Mouse (Mus musculus) heart, embryonic 13.5 days (tissue): ENCODE measurements around the gene Ccdc85c. TPM values are rescaled to one million over a fixed set of nuclear protein-coding genes. Genes with fewer than 3 reads are reported as not detected.

Experiments
- ATAC-seq: fragments of 200-750 bp; cut with Nextera tagmentation; 2 replicates; pipeline ENCODE4 v1.8.0; 2017; ENCODE audit warnings: moderate TSS enrichment; ENCODE audit not compliant: insufficient number of reproducible peaks, low FRiP score, low TSS enrichment; ENCODE audit errors: extremely low read depth
- H3K27ac ChIP-seq: fragments of 300-500 bp; sonication (generic); replicated peaks from 2 replicates; pipeline ENCODE4 v1.5.1; 2015; ENCODE audit warnings: moderate library complexity, mild to moderate bottlenecking, inconsistent platforms
- H3K27me3 ChIP-seq: fragments of 300-500 bp; sonication (generic); replicated peaks from 2 replicates; pipeline ENCODE4 v1.6.1; 2015; ENCODE audit warnings: mild to moderate bottlenecking, inconsistent platforms
- H3K36me3 ChIP-seq: fragments of 300-500 bp; sonication (generic); 2 replicates; pipeline ENCODE4 v1.6.1; 2015; ENCODE audit warnings: mild to moderate bottlenecking, inconsistent platforms
- H3K4me1 ChIP-seq: fragments of 300-500 bp; sonication (generic); 2 replicates; pipeline ENCODE4 v1.6.1; 2015; ENCODE audit warnings: inconsistent platforms
- H3K4me2 ChIP-seq: fragments of 300-500 bp; sonication (generic); 2 replicates; pipeline ENCODE4 v1.6.1; 2015; ENCODE audit warnings: inconsistent platforms, mild to moderate bottlenecking, moderate library complexity
- H3K4me3 ChIP-seq: fragments of 300-500 bp; sonication (generic); 2 replicates; pipeline ENCODE4 v1.5.1; 2015; ENCODE audit warnings: moderate library complexity, mild to moderate bottlenecking, inconsistent platforms
- H3K9ac ChIP-seq: fragments of 300-500 bp; sonication (generic); 2 replicates; pipeline ENCODE4 v1.6.1; 2015; ENCODE audit warnings: inconsistent platforms, mild to moderate bottlenecking, moderate library complexity
- H3K9me3 ChIP-seq: fragments of 300-500 bp; sonication (generic); 2 replicates; pipeline ENCODE4 v1.6.1; 2016; ENCODE audit warnings: inconsistent platforms
- WGBS: fragments of 180-500 bp; shearing (Covaris S2); methylation state at CpG from one replicate; pipeline ENCODE4 v1.1.7; 2015; ENCODE audit warnings: mixed read lengths; 5-methylcytosine and 5-hydroxymethylcytosine counted together
- polyA plus RNA-seq: library from polyadenylated mRNA; unstranded; fragments of >200 nt; fragmentation: Nextera tagmentation; extraction: Ambion mirVana; gene quantifications from 2 replicates; pipeline ENCODE4 v1.2.1, GENCODE M21; 2015

Ccdc85c gene
- polyA plus RNA-seq, 1 experiment from 2014 or later: 4.9 TPM

- Histone ChIP-seq H3K9ac (no peak overlapping the region), H3K4me3 (no peak overlapping the region), H3K4me2 (no peak overlapping the region), H3K27ac (no peak overlapping the region), H3K9me3 (no peaks in the 10 kb centered on the region), H3K27me3 (peaks cover 54% of the 10 kb centered on the region), H3K36me3 (no peaks in the 10 kb centered on the region), H3K4me1 (peaks cover 24% of the 10 kb centered on the region)
- no peak for ATAC-seq
- WGBS: 78% methylated on average over 4 of the region's 4 CpGs
Observed at GRCm38 (mm10) chr12:108310041-108310440, 34.8 kb upstream of the Ccdc85c start.

- ATAC-seq: no peak
Observed at GRCm38 (mm10) chr12:108309116-108309794, 34.0 kb upstream of the Ccdc85c start.

DNA sequence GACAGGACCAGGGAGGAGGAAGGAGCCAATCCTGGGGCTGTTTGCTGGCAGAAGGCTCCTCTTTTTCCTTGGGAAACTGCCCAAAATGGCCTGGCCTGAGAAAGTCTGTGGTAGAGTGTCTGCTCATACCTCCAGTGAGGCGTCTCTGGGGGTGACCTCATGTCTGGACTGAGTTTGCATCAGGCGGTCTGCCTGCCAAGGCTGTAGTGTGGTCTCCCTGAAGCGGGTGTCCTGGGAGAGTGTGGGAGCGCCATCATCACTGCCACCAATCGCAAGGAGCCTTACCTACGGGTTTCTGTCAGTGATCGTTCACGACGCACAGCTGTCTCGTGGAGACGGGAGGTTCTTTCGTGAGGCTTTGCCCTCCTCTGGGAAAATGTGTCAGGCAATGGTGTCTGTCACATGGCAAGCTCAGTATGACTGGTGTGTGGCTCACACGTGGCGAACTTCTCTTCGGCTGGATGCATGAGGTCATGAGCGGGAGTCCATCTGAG is 33.2 kb upstream of the Ccdc85c start:
- H3K4me3 ChIP-seq: no peak overlapping the region
- peaks cover 24% of the 10 kb centered on the region for H3K4me1 ChIP-seq
- no peaks in the 10 kb centered on the region for H3K36me3 ChIP-seq
- ATAC-seq: no peak
- H3K9ac ChIP-seq: no peak overlapping the region
- peak overlapping the region; percentile 12; the same call in 1 of the 2 replicates for H3K27ac ChIP-seq
- peaks cover 59% of the 10 kb centered on the region for H3K27me3 ChIP-seq
- 82% methylated on average over 16 of the region's 16 CpGs for WGBS
- no peak overlapping the region for H3K4me2 ChIP-seq
- H3K9me3 ChIP-seq: no peaks in the 10 kb centered on the region

More at GRCm38 (mm10) chr12:108309116-108309794, 34.0 kb upstream of the Ccdc85c start:
- peaks cover 56% of the 10 kb centered on the region for H3K27me3 ChIP-seq
- H3K9me3 ChIP-seq: no peaks in the 10 kb centered on the region
- no peak overlapping the region for H3K9ac ChIP-seq
- H3K4me2 ChIP-seq: no peak overlapping the region
- H3K27ac ChIP-seq: no peak overlapping the region
- H3K4me1 ChIP-seq: peaks cover 24% of the 10 kb centered on the region
- no peaks in the 10 kb centered on the region for H3K36me3 ChIP-seq
- 45% methylated on average over 7 of the region's 8 CpGs for WGBS
- no peak overlapping the region for H3K4me3 ChIP-seq

GRCm38 (mm10) chr12:108307553-108307952 is 32.3 kb upstream of the Ccdc85c start:
- Histone ChIP-seq H3K36me3 (no peaks in the 10 kb centered on the region), H3K9ac (peak overlapping the region; percentile 44; the same call in 1 of the 2 replicates), H3K9me3 (no peaks in the 10 kb centered on the region), H3K4me1 (peaks cover 24% of the 10 kb centered on the region), H3K4me3 (peak overlapping the region; percentile 66; the same call in 1 of the 2 replicates), H3K27me3 (peaks cover 59% of the 10 kb centered on the region), H3K27ac (no peak overlapping the region), H3K4me2 (peak overlapping the region; percentile 91)
- 20% methylated on average over 14 of the region's 14 CpGs for WGBS
- ATAC-seq: no peak

GRCm38 (mm10) chr12:108305812-108306794 is 30.9 kb upstream of the Ccdc85c start, which contains the start of gene Hhipl1:
Hhipl1 (plus strand) TSS chr12:108306270.
- no peak within 1 kb of the TSS; the same call in 1 of the 2 replicates for H3K27ac ChIP-seq
- peak within 1 kb of the TSS; percentile 66 for H3K4me3 ChIP-seq
- peak within 1 kb of the TSS; percentile 87 for H3K9ac ChIP-seq
- ATAC-seq: peak; percentile 38; the same call in 1 of the 2 replicates
- H3K4me2 ChIP-seq: peak within 1 kb of the TSS; percentile 91
- 3% methylated on average over 67 of the region's 67 CpGs for WGBS
- peaks cover 24% of the 10 kb centered on the region for H3K4me1 ChIP-seq
- H3K27me3 ChIP-seq: peaks cover 59% of the 10 kb centered on the region
- no peaks in the 10 kb centered on the region for H3K36me3 ChIP-seq
- H3K9me3 ChIP-seq: no peaks in the 10 kb centered on the region

GRCm38 (mm10) chr12:108305172-108305571 is 29.9 kb upstream of the Ccdc85c start:
- H3K4me1 ChIP-seq: peaks cover 19% of the 10 kb centered on the region
- no peak overlapping the region for H3K9ac ChIP-seq
- peaks cover 59% of the 10 kb centered on the region for H3K27me3 ChIP-seq
- no peak for ATAC-seq
- no peaks in the 10 kb centered on the region for H3K36me3 ChIP-seq
- no peaks in the 10 kb centered on the region for H3K9me3 ChIP-seq
- 57% methylated on average over 8 of the region's 8 CpGs for WGBS
- no peak overlapping the region for H3K27ac ChIP-seq
- no peak overlapping the region for H3K4me2 ChIP-seq
- no peak overlapping the region for H3K4me3 ChIP-seq

DNA sequence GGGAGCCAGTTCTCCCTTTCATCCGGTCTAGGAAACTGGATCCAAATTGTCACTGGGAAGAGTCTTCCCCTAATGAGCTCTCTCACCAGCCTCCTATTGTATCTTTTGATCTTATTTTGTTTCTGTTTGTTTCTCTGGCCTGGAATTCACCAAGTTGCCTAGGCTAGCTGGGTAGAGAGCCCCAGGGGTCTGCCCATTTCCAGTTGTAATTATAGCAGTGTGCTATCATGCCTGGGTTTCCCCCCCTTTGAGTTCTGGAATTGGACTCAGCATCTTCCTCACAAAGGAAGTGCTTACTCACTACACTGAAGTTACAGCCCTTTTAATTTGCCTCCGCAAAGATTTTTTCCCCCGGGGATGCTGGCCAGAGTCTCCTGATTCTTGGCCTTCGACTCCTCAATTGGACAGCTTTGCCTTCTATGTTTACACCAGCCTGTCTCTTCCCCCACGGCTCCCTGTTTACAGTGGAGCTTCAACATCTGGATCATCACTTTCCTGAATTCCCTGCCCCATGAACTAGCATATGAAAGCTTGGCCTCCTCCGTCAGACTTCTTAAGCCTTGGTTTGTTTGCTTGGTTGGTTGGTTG is 28.6 kb upstream of the Ccdc85c start:
- no peak overlapping the region for H3K4me3 ChIP-seq
- H3K36me3 ChIP-seq: no peaks in the 10 kb centered on the region
- no peaks in the 10 kb centered on the region for H3K9me3 ChIP-seq
- peaks cover 53% of the 10 kb centered on the region for H3K27me3 ChIP-seq
- H3K27ac ChIP-seq: no peak overlapping the region
- ATAC-seq: no peak
- H3K4me1 ChIP-seq: peaks cover 12% of the 10 kb centered on the region
- 58% methylated on average over 6 of the region's 6 CpGs for WGBS
- no peak overlapping the region for H3K9ac ChIP-seq
- no peak overlapping the region for H3K4me2 ChIP-seq

DNA sequence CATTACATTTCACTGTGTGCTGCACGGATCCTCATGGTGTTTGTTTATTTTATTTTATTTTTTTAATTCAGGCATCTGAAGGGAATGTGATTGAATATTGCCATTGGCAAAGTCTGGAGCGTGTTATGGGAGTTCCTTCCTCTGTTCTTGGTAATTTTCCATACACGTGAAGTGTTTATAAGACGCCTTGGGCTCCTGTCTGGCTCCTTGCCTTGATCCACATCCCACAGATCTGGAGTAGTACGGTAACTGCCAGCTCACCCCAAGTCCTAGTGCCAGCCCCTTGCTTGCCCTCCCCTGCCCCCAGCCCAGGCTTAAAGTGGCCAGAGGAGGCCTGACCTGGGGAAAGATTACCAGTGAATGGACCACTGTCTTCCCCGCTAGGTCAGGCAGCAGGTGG is 25.8 kb upstream of the Ccdc85c start:
- ATAC-seq: no peak
- WGBS: 70% methylated on average over 6 of the region's 6 CpGs
- Histone ChIP-seq H3K36me3 (no peaks in the 10 kb centered on the region), H3K9ac (no peak overlapping the region), H3K4me3 (no peak overlapping the region), H3K27ac (no peak overlapping the region), H3K4me2 (no peak overlapping the region), H3K4me1 (peaks cover 5% of the 10 kb centered on the region), H3K27me3 (peaks cover 27% of the 10 kb centered on the region), H3K9me3 (peaks cover 3% of the 10 kb centered on the region; the same call in 1 of the 2 replicates)

GRCm38 (mm10) chr12:108297033-108297432 is 21.8 kb upstream of the Ccdc85c start:
- Histone ChIP-seq H3K9me3 (peaks cover 3% of the 10 kb centered on the region; the same call in 1 of the 2 replicates), H3K27me3 (no peaks in the 10 kb centered on the region; the same call in 1 of the 2 replicates), H3K36me3 (no peaks in the 10 kb centered on the region), H3K4me1 (peaks cover 9% of the 10 kb centered on the region), H3K27ac (no peak overlapping the region), H3K4me3 (no peak overlapping the region), H3K4me2 (no peak overlapping the region), H3K9ac (no peak overlapping the region)
- WGBS: 66% methylated on average over 6 of the region's 6 CpGs
- ATAC-seq: no peak

GRCm38 (mm10) chr12:108294620-108295019 is 19.4 kb upstream of the Ccdc85c start:
- ATAC-seq: no peak
- peaks cover 4% of the 10 kb centered on the region; the same call in 1 of the 2 replicates for H3K27me3 ChIP-seq

More at GRCm38 (mm10) chr12:108294620-108295019, 19.4 kb upstream of the Ccdc85c start:
- no peak overlapping the region for H3K9ac ChIP-seq
- H3K4me1 ChIP-seq: peaks cover 9% of the 10 kb centered on the region
- H3K4me2 ChIP-seq: no peak overlapping the region
- H3K9me3 ChIP-seq: peaks cover 3% of the 10 kb centered on the region; the same call in 1 of the 2 replicates
- no peak overlapping the region for H3K4me3 ChIP-seq
- no peak overlapping the region for H3K27ac ChIP-seq
- WGBS: 60% methylated on average over 3 of the region's 3 CpGs
- no peaks in the 10 kb centered on the region for H3K36me3 ChIP-seq
